9 mouse cellular contexts compared by ENCODE assay signal in genomic region chr1:77824716-77825387, GRCm38 (mm10).
A peak's percentile ranks its signal among the peaks of the same experiment; 100 is the strongest.
DNase-seq lines count a peak whose midpoint lies in the region; ATAC-seq and TF ChIP-seq lines count a peak whose summit lies in the region.
"Had no signal": no experiment of that assay in that cellular context is flagged by ENCODE, and none has a peak within 500 bp of the region (broad histone marks: within the 10 kb centered on the region; RNA-seq: fewer than 3 reads in every experiment).

No protein-coding gene starts in this region.

- no peak overlapping the region for H3K4me2 ChIP-seq in forebrain, embryonic 11.5 days (ENCODE audit: low read depth, low read length, severe bottlenecking)
- peak overlapping the region; percentile 37; the same call in 1 of the 2 replicates for H3K4me2 ChIP-seq in hindbrain, postnatal 0 days (ENCODE audit: low read depth, low read length)
- H3K4me2 ChIP-seq in midbrain, embryonic 16.5 days (ENCODE audit: low read length), result no peak overlapping the region
- H3K4me2 ChIP-seq: liver, embryonic 11.5 days had no signal

- H3K27me3 ChIP-seq in forebrain, embryonic 11.5 days (ENCODE audit: control insufficient read depth, insufficient read depth, low read length), result no peaks in the 10 kb centered on the region
- H3K27me3 ChIP-seq in hindbrain, postnatal 0 days (ENCODE audit: insufficient read depth, low read length), result no peaks in the 10 kb centered on the region
- H3K27me3 ChIP-seq in midbrain, embryonic 16.5 days (ENCODE audit: control insufficient read depth, insufficient read depth, low read depth, low read length), result no peaks in the 10 kb centered on the region

- DNase-seq in brain, adult 2 months (ENCODE audit: low read depth, low spot score), result peak; percentile 76
- DNase-seq in forebrain, embryonic 11.5 days (ENCODE audit: low spot score), result no peak
- DNase-seq in hindbrain, postnatal 0 days (ENCODE audit: low spot score), result no peak
- no peak for DNase-seq in spleen, postnatal 36 days (ENCODE audit: low spot score in 2 of 2)
- no peak for DNase-seq in adrenal gland, adult 8-10 months
- no peak for DNase-seq in lung, postnatal 25 days (ENCODE audit: low spot score)
- DNase-seq: gastrocnemius, adult 2 months had no signal

- WGBS in forebrain, embryonic 11.5 days, result 45% methylated on average over 5 of the region's 5 CpGs
- WGBS in hindbrain, postnatal 0 days, result 32% methylated on average over 5 of the region's 5 CpGs
- 48% methylated on average over 5 of the region's 5 CpGs for WGBS in midbrain, embryonic 16.5 days

- H3K4me1 ChIP-seq in forebrain, embryonic 11.5 days (replicated peaks; ENCODE audit: control insufficient read depth, insufficient read depth, low read length), result peaks cover 2% of the 10 kb centered on the region
- peaks cover 7% of the 10 kb centered on the region; the same call in 1 of the 2 replicates for H3K4me1 ChIP-seq in hindbrain, postnatal 0 days (ENCODE audit: insufficient read depth, low read length)
- H3K4me1 ChIP-seq in midbrain, embryonic 16.5 days (ENCODE audit: control insufficient read depth, insufficient read depth, low read length), result peaks cover 16% of the 10 kb centered on the region

- peak; percentile 61; the same call in 1 of the 2 replicates for ATAC-seq in forebrain, embryonic 11.5 days (replicated peaks; ENCODE audit: low FRiP score)
- ATAC-seq in hindbrain, postnatal 0 days, result no peak
- ATAC-seq in midbrain, embryonic 16.5 days, result peak; percentile 48

- TF ChIP-seq CTCF in hindbrain, postnatal 0 days (IDR thresholded peaks at IDR 0.05; ENCODE audit: low read depth), result no peak

- no peak overlapping the region for H3K27ac ChIP-seq in forebrain, embryonic 11.5 days (ENCODE audit: low read depth, low read length)
- H3K27ac ChIP-seq in hindbrain, postnatal 0 days, result peak overlapping the region; percentile 51; the same call in 1 of the 2 replicates
- peak overlapping the region; percentile 60; the same call in 1 of the 2 replicates for H3K27ac ChIP-seq in midbrain, embryonic 16.5 days (ENCODE audit: low read length)
- H3K27ac ChIP-seq: gastrocnemius, adult 2 months had no signal

- H3K4me3 ChIP-seq in forebrain, embryonic 11.5 days (ENCODE audit: low read depth, low read length), result no peak overlapping the region
- no peak overlapping the region for H3K4me3 ChIP-seq in hindbrain, postnatal 0 days (ENCODE audit: low read length)
- no peak overlapping the region for H3K4me3 ChIP-seq in midbrain, embryonic 16.5 days (ENCODE audit: low read depth, low read length)
- H3K4me3 ChIP-seq: gastrocnemius, adult 2 months had no signal

- no peaks in the 10 kb centered on the region for H3K9me3 ChIP-seq in forebrain, embryonic 11.5 days (ENCODE audit: control insufficient read depth, low read length)
- H3K9me3 ChIP-seq in hindbrain, postnatal 0 days (ENCODE audit: low read length), result no peaks in the 10 kb centered on the region
- no peaks in the 10 kb centered on the region for H3K9me3 ChIP-seq in midbrain, embryonic 16.5 days (replicated peaks; ENCODE audit: control insufficient read depth, low read length, poor library complexity, severe bottlenecking)

- H3K9ac ChIP-seq in forebrain, embryonic 11.5 days (ENCODE audit: low read length), result no peak overlapping the region
- H3K9ac ChIP-seq in hindbrain, postnatal 0 days (replicated peaks; ENCODE audit: low read length), result no peak overlapping the region
- H3K9ac ChIP-seq in midbrain, embryonic 16.5 days (ENCODE audit: low read depth, low read length), result no peak overlapping the region

- H3K36me3 ChIP-seq in forebrain, embryonic 11.5 days (ENCODE audit: control insufficient read depth, insufficient read depth, low read length), result no peaks in the 10 kb centered on the region
- H3K36me3 ChIP-seq in hindbrain, postnatal 0 days (ENCODE audit: insufficient read depth, low read length), result no peaks in the 10 kb centered on the region
- no peaks in the 10 kb centered on the region for H3K36me3 ChIP-seq in midbrain, embryonic 16.5 days (ENCODE audit: control insufficient read depth, insufficient read depth, low read length)
